Mouse (Mus musculus) monocyte, adult 5-6 weeks (primary cell): ENCODE measurements around the gene Atp6v1e2. TPM values are rescaled to one million over a fixed set of nuclear protein-coding genes. Genes with fewer than 3 reads are reported as not detected.
A peak's percentile ranks its signal among the peaks of the same experiment; 100 is the strongest.

Source experiments
- ATAC-seq: fragments of 153-309, 156-312 bp; replicated peaks from 2 replicates; pipeline ENCODE4 v1.8.0; 2017; ENCODE audit warnings: mild to moderate bottlenecking; ENCODE audit not compliant: low TSS enrichment, insufficient number of reproducible peaks, severe bottlenecking, poor library complexity, low FRiP score
- total RNA-seq: library from RNA; stranded (forward); fragments of 200-1000, 200-491, 200-594 nt; gene quantifications from 3 replicates; pipeline ENCODE4 v1.2.3, GENCODE M21; 2017

Atp6v1e2 gene
- total RNA-seq, 1 experiment from 2014 or later, result not detected

DNA sequence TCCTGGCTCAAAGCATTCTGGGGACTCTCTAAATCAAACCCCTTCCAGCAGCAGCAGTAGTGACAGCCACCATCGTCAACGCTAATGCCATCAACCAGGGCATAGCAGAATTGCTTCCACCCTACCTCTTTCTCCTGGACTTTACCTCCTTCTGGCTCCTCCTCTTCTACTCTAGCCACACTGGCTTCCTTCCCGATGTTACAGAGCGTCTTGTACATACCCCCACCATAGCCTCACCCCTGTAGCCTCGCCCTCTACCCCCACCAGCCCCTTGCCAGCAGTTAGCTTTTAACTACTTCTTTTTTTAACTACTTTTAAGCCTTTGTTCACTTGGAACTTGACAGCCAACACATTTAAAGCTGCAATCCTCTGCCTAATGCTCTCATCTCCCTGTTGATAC lies 47.9 kb downstream of the Atp6v1e2 start:
- no peak for ATAC-seq

DNA sequence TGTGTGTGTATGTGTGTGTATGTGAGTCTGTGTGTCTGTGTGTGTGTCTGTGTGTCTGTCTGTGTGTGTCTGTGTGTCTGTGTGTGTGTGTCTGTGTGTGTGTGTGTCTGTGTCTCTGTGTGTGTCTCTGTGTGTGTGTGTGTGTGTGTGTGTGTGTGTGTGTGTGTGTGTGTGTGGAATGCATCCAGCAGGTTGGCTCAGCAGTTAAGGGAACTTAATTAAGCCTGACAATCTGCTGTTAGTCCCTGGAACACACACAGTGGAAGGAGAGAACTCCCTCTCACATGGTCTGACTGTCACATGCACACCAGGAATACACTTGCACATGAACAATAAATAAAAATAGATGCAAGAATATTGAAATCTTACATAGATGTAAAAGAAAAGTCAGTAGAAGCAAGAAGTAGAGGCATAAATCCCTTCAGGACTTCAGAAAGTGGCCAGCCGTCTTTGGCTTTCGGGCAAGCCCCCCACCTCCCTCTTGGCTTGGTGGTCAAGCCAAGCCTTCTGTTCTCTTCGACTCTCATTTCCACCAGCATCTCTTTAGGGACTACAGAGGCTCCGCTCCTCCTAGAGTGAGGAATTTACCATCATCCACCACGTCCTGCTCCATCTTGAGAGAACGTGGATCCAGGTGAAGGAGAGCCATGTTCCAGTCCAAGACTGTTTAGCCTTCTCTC lies 50.1 kb downstream of the Atp6v1e2 start:
- ATAC-seq, result 0 out of 2 replicates have a peak, but pooled peaks have one; percentile 9

DNA sequence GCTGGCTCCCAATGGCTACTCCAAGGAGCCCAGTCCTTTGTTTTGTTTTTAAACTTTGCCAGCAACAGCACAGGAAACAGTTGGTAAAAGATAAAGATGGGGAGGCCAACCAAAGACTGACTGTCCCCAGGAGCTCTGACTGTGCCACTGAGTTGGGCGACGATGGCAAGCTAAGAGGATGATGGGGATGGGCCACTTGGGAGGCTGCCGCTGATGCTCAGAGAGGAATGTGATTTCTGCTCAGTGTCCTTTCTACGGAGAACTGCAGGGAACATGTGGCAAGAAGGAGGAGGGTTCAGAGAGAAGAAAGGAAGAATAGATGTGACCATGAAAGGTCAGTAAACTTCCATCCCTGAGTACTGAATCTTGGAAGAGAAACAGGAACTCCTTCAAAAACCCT lies 52.5 kb downstream of the Atp6v1e2 start:
- no peak for ATAC-seq

Other genes with a start within 250 kb of the Atp6v1e2 start
- 2.8 to 3.6 TPM in 2 of 3 replicates, not detected in the other for gene Epas1, start 194.2 kb downstream of the Atp6v1e2 start, total RNA-seq
- not detected in 3 replicates for gene Tmem247, start 30.5 kb downstream of the Atp6v1e2 start, total RNA-seq
- gene Rhoq, start 15.2 kb upstream of the Atp6v1e2 start, total RNA-seq, result 56.4 to 70.3 TPM (median 57.8 TPM) in 3 replicates
- 30.8 to 39.6 TPM (median 32.3 TPM) in 3 replicates for gene Pigf, start 77.5 kb upstream of the Atp6v1e2 start, total RNA-seq
- 82.6 to 104 TPM (median 101 TPM) in 3 replicates for gene Cript, start 77.7 kb upstream of the Atp6v1e2 start, total RNA-seq
- gene Socs5, start 159.8 kb upstream of the Atp6v1e2 start, total RNA-seq, result 4.6 to 13.5 TPM (median 6.5 TPM) in 3 replicates